Mouse (Mus musculus): Measurements from ENCODE around the gene Mcm6.
"Not testable (repeated sequence)": the region's sequence is repeated elsewhere in the genome, so short reads cannot be mapped to it uniquely, and the experiment has no call there.

Gene Mcm6

DNA sequence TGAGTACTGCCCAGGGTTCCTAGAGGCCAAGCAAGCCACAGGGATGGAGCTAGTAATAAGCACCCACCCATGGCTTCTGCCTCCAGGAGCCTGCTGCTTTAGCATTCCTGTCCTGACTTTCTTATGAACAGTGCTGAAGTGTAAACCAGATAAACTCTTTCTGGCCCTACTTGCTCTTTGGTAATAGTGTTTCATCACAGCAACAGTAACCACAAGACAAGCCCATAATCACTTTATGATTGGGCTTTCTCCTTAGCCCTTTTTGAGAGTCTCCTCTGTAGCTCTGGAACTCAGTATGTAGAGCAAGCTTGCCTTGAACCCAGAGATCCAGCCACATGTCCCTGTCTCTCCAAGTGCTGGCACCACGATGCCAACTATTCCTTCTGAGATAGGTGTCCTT is 29.2 kb downstream of the Mcm6 start:
- no peak for DNase-seq (ENCODE audit: low spot score)

GRCm38 (mm10) chr1:128328218-128328617 is 31.2 kb downstream of the Mcm6 start, which contains the start of gene Lct:
Gene Lct (minus strand): TSS chr1:128328318.
- DNase-seq (ENCODE audit: low spot score) = no peak

DNA sequence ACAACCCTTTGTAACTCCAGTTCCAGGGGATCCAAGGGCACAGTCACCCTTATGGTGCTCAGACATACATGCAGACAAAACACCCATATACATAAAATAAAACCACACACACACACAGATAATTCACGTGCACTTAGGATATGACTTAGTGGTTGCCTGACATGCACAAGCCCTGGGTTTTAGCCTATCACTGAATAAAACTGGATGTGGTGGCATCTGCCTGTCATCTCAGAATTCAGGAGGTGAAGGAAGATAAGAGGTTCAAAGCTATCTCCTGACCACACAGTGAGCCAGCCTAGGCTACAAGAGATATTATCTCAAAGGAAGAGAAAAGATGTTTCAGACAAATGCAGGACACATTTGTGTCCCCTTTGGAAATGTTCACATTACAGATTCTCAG is 32.3 kb downstream of the Mcm6 start:
- DNase-seq (ENCODE audit: low spot score) = no peak

DNA sequence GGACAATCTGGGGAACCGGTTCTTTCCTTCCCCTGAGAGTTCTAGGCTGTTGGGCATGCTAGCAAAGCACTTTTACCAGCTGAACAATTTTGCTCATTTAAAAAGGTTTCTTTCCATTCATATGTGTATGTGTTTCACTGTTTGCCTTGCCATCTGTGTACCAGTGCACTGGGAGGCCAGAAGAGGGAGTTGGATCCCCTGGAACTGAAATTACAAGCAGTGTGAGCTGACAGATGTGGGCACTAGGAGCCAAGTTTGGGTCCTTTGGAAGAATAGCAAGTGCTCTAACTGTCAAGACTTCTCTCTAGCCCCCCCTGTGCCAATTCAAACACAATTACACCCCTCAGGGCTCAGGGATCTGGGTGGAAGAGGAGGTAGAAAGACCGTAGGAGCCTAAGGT is 34.7 kb downstream of the Mcm6 start:
- DNase-seq (ENCODE audit: low spot score) = no peak

DNA sequence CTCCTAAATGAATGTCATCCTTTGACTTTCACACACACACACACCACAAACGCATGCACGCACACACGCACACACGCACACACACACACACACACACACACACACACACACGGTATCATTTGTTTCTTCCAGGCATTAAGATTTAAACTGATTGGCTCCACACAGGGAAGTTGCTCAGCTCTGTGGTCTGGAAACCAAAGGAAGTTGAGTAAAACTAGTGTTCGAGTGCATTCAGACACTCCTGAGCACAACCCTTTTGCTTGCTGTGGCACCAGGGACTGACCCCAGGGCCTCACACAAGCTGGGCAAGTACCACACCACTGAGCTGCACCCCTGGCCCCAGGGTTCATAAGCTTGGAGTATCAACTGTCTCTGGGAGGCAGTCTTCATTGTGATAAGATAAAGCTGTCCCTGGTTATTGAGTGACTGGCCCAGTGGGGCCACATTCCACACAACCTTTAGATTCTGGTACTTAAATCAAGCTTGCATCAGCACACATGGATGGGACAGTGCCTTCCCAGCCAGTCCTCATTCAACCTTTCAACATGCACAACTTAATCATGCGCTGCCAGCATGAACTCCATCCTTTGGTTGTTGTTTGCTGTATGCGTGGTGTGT is 36.3 kb downstream of the Mcm6 start:
- DNase-seq (ENCODE audit: low spot score) = no peak

DNA sequence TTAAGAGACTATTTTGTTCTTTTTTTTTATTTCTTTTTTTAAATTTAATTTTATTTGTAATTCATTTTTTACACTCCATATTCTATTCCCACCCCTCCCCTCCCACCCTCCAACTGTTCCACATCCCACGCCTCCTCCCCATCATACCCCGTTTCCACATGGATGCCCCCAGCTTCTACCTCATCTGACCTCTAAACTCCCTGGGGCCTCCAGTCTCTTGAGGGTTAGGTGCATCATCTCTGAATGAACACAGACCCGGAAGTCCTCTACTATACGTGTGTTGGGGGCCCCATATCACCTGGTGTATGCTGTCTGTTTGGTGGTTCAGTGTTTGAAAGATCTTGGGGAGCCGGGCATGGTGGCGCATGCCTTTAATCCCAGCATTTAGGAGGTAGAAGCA is 40.2 kb downstream of the Mcm6 start:
- not testable (repeated sequence) for DNase-seq (ENCODE audit: low spot score)

GRCm38 (mm10) chr1:128314665-128315064 is 44.8 kb downstream of the Mcm6 start:
- DNase-seq (ENCODE audit: low spot score) = no peak

GRCm38 (mm10) chr1:128309043-128309442 is 50.4 kb downstream of the Mcm6 start:
- peak; percentile 7 for DNase-seq (ENCODE audit: low spot score)

DNA sequence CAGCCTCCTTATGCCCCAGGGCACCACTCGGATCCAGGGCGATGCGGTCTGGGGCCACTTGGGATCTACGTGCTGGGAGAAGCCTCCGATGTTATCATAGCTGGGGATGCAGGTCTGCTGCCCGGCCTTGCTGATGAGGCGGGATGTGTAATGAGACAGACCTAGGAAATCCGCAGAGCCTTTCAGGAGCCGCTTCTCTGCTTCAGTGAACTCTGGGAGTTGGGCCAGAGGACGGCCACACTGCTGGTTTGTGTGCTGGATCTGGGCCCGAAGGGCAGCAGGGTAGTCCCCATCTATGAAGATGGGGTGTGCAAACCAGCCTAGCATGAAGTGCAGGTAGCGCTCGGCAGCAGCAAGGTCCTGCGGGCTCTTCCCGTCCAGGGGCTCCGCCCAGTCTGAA is 55.6 kb downstream of the Mcm6 start:
- DNase-seq (ENCODE audit: low spot score) = no peak

GRCm38 (mm10) chr1:128295717-128296528 is 63.5 kb downstream of the Mcm6 start:
- DNase-seq (ENCODE audit: low spot score) = no peak

GRCm38 (mm10) chr1:128295296-128295695 is 64.2 kb downstream of the Mcm6 start:
- DNase-seq (ENCODE audit: low spot score) = peak; percentile 21

DNA sequence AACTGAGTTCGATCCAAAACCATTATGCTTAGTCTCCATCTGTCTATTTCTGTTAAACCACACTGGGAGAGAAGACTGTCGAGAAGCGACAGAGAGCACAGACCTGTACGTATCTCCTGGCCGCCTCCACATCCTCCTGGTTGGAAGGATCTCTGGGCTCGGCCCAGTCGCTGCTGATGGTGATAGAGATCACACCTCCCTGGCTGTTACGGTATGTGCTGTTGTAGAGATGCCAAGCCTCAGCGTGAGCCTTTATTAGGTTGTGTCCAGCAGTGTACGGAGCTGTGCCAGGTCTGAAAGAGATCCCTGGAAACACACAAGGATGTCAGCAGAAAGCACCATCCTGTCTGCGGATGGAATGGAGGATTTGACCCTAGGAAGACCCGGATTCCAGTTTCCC is 65.9 kb downstream of the Mcm6 start:
- DNase-seq (ENCODE audit: low spot score) = no peak

DNA sequence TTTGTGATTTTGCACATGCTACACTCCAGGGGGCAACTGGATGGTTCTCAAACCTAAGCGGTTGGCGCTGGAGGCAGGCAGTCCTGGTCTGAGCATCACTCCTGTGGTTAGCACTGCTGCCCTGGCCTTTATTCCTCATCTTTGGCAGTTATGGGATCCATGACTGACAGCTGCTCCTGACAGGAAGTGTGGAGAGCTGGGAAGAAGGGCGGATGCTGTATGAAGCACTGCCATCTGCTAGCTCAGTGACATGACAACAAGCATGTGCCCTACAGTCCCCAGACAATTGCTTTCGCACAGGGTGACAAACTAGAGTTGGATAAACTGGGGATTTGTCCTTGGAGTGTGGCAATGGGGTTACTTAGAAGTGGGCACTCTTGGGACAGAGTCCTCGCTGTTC is 69.2 kb downstream of the Mcm6 start:
- DNase-seq (ENCODE audit: low spot score) = no peak

DNA sequence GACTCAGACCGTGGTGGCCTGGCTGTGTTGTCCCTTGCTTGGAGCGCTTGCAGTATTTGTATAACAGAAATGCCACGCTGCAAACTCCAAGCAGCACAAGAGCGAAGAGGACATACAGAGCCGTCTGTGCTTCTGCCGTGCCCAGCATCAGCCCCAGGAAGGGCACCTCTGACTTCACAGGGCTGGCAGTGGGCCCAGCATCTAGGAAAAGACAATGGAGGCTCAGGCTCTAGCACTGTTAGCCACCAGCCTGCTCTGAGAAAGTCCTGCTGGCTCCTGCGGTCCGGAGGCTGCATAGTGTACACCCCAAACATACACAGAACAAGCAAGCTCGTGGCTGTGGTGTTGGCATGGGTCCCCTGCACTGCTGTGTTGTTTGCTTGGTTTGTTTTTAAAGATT is 74.3 kb downstream of the Mcm6 start:
- DNase-seq (ENCODE audit: low spot score) = no peak

GRCm38 (mm10) chr1:128284157-128284690 is 75.2 kb downstream of the Mcm6 start:
- no peak for DNase-seq (ENCODE audit: low spot score)

GRCm38 (mm10) chr1:128282924-128283323 is 76.5 kb downstream of the Mcm6 start:
- no peak for DNase-seq (ENCODE audit: low spot score)

GRCm38 (mm10) chr1:128281753-128282152 is 77.7 kb downstream of the Mcm6 start:
- no peak for DNase-seq (ENCODE audit: low spot score)
